Mouse (Mus musculus) adrenal gland, adult (tissue): Measurements from ENCODE around the gene Aip.

Experiments used
- DNase-seq, 2 experiments: peaks; one replicate each; pipeline ENCODE4 v3.0.0; 2022 to 2023; ENCODE audit warnings: low spot score in 1 of 2; ENCODE audit not compliant: inconsistent age in 2 of 2

Aip gene

GRCm38 (mm10) chr19:4125741-4126696, at the start of gene Aip:
TSS of gene Aip (minus strand) at chr19:4125858.
- peak; percentile 99 for DNase-seq

- DNase-seq, result no peak
Observed at GRCm38 (mm10) chr19:4172925-4173324, 47.3 kb upstream of the Aip start.

GRCm38 (mm10) chr19:4171393-4172290, 46.0 kb upstream of the Aip start:
- DNase-seq, result no peak

GRCm38 (mm10) chr19:4170723-4171392, 45.2 kb upstream of the Aip start:
- no peak for DNase-seq

GRCm38 (mm10) chr19:4169810-4170209, 44.2 kb upstream of the Aip start:
- no peak for DNase-seq

GRCm38 (mm10) chr19:4169378-4169784, 43.7 kb upstream of the Aip start:
- DNase-seq, result peak; percentile 100

- DNase-seq, result peak in 1 of 2 experiments; percentile 58
Observed at GRCm38 (mm10) chr19:4166678-4167476, 41.2 kb upstream of the Aip start.

- DNase-seq, result peak; percentile 68 to 92
Observed at GRCm38 (mm10) chr19:4164721-4165120, 39.1 kb upstream of the Aip start.

- DNase-seq, result no peak
Observed at GRCm38 (mm10) chr19:4164100-4164499, 38.4 kb upstream of the Aip start.

- DNase-seq, result no peak
Observed at GRCm38 (mm10) chr19:4163543-4163887, 37.9 kb upstream of the Aip start.

GRCm38 (mm10) chr19:4162646-4163542, 37.2 kb upstream of the Aip start, which contains the start of gene Rps6kb2:
TSS of gene Rps6kb2 (minus strand) at chr19:4163354.
- peak; percentile 96 to 99 for DNase-seq

- no peak for DNase-seq
Observed at GRCm38 (mm10) chr19:4159049-4159448, 33.4 kb upstream of the Aip start.

- DNase-seq, result no peak
Observed at GRCm38 (mm10) chr19:4156771-4157170, 31.1 kb upstream of the Aip start.

- DNase-seq, result peak in 1 of 2 experiments; percentile 34
Observed at GRCm38 (mm10) chr19:4156073-4156579, 30.5 kb upstream of the Aip start.

GRCm38 (mm10) chr19:4155223-4156072, 29.8 kb upstream of the Aip start:
- peak in 1 of 2 experiments; percentile 42 for DNase-seq

- peak in 1 of 2 experiments; percentile 49 for DNase-seq
Observed at GRCm38 (mm10) chr19:4154437-4155222, 29.0 kb upstream of the Aip start.

GRCm38 (mm10) chr19:4153232-4153654, 27.6 kb upstream of the Aip start, which contains the start of gene Ptprcap:
TSS of gene Ptprcap (plus strand) at chr19:4153604.
- no peak for DNase-seq
